Comparison of ENCODE assay signal across 8 mouse cellular contexts in genomic region chr11:5098035-5098735, GRCm38 (mm10). TPM values are rescaled to one million over a fixed set of nuclear protein-coding genes. Genes with fewer than 3 reads are reported as not detected.
DNase-seq lines count a peak whose midpoint lies in the region; TF ChIP-seq lines count a peak whose summit lies in the region.

No protein-coding gene starts in this region.

- DNase-seq in right cerebral cortex, adult 18-20 months: peak; percentile 74
- no peak for DNase-seq in right cerebral cortex, postnatal 4 days
- peak; percentile 69 for DNase-seq in cerebellum, adult 9-11 months
- DNase-seq in frontal cortex, postnatal 36 days (ENCODE audit: low spot score in 2 of 2): peak; percentile 67 to 71
- DNase-seq in kidney, adult 18-20 months: peak; percentile 67
- peak; percentile 66 for DNase-seq in liver
- DNase-seq in testis, postnatal 10 days (ENCODE audit: low spot score): peak; percentile 58

- peak overlapping the region; percentile 65 for H3ac ChIP-seq in myocyte (ENCODE audit: control insufficient read depth, insufficient read length)

- H3K79me2 ChIP-seq in myocyte (ENCODE audit: control insufficient read depth, insufficient read depth): peaks cover 56% of the 10 kb centered on the region

- H3K4me3 ChIP-seq in myocyte: peak overlapping the region; percentile 98

- no peaks in the 10 kb centered on the region for H3K27me3 ChIP-seq in myocyte (ENCODE audit: control insufficient read depth, insufficient read depth, insufficient read length)

- H3K4me2 ChIP-seq in myocyte (ENCODE audit: low read depth): peak overlapping the region; percentile 100

- H3K36me3 ChIP-seq in myocyte (ENCODE audit: control insufficient read depth, insufficient read depth): peaks cover 5% of the 10 kb centered on the region

- no peak for TF ChIP-seq POLR2A in myocyte (IDR thresholded peaks at IDR 0.05; ENCODE audit: insufficient read length, low read depth)

TF ChIP-seq in myocyte, 11 proteins besides CTCF, POLR2A, EP300 and RAD21:
- no peak for TF ChIP-seq MAX (IDR thresholded peaks at IDR 0.05; ENCODE audit: low read depth)
- TF ChIP-seq E2F4 (IDR thresholded peaks at IDR 0.05; ENCODE audit: insufficient read depth): peak; percentile 4

RNA-seq across cellular contexts. Expression of gene Rhbdd3, which starts 0.5 kb away (rescaled TPM):
- 23.6 TPM for polyA plus RNA-seq in myocyte (2012; fragmentation: generic; extraction: Trizol)

RNA-seq across cellular contexts. Expression of gene Ewsr1, which starts 0.9 kb away (rescaled TPM):
- polyA plus RNA-seq in myocyte (2012; fragmentation: generic; extraction: Trizol): 157 TPM

RNA-seq across cellular contexts. Expression of gene Gas2l1, which starts 33.1 kb away (rescaled TPM):
- polyA plus RNA-seq in myocyte (2012; fragmentation: generic; extraction: Trizol): 69.3 TPM

RNA-seq across cellular contexts. Expression of gene Rasl10a, which starts 40.3 kb away (rescaled TPM):
- 1.4 TPM for polyA plus RNA-seq in myocyte (2012; fragmentation: generic; extraction: Trizol)

RNA-seq across cellular contexts. Expression of gene Emid1, which starts 53.9 kb away (rescaled TPM):
- polyA plus RNA-seq in myocyte (2012; fragmentation: generic; extraction: Trizol): 0.04 TPM
